Mouse (Mus musculus) liver, adult 2 months (tissue): ENCODE results near the gene Pck2. TPM values are rescaled to one million over a fixed set of nuclear protein-coding genes. Genes with fewer than 3 reads are reported as not detected.

Source experiments
- DNase-seq: peaks from one replicate; pipeline ENCODE4 v3.0.0-alpha.2; 2011; ENCODE audit warnings: low read depth, low spot score; ENCODE audit errors: extremely low read depth
- H3K27ac ChIP-seq: fragments of 200-500 bp; replicated peaks from 2 replicates; pipeline ENCODE4 v1.5.1; 2012; ENCODE audit warnings: low read depth, mild to moderate bottlenecking, control low read depth, inconsistent platforms, low read length; ENCODE audit not compliant: insufficient read depth
- H3K27me3 ChIP-seq: fragments of 200-500 bp; 2 replicates; pipeline ENCODE4 v1.6.1; 2012; ENCODE audit warnings: mild to moderate bottlenecking, moderate library complexity, low read length, inconsistent platforms; ENCODE audit not compliant: control insufficient read depth, insufficient read depth
- H3K36me3 ChIP-seq: fragments of 200-500 bp; 2 replicates; pipeline ENCODE4 v1.6.1; 2012; ENCODE audit warnings: low read length, inconsistent platforms; ENCODE audit not compliant: control insufficient read depth, insufficient read depth
- H3K4me1 ChIP-seq: fragments of 200-500 bp; 2 replicates; pipeline ENCODE4 v1.6.1; 2011; ENCODE audit warnings: low read length; ENCODE audit not compliant: control insufficient read depth, insufficient read depth
- H3K4me3 ChIP-seq: fragments of 200-500 bp; 2 replicates; pipeline ENCODE4 v1.5.1; 2011; ENCODE audit warnings: low read depth, mild to moderate bottlenecking, control low read depth, low read length, moderate library complexity; ENCODE audit not compliant: insufficient read depth
- H3K79me2 ChIP-seq: fragments of 200-500 bp; 2 replicates; pipeline ENCODE4 v1.6.1; 2012; ENCODE audit warnings: inconsistent platforms, mild to moderate bottlenecking, low read length, moderate library complexity; ENCODE audit not compliant: control insufficient read depth, insufficient read depth
- H3K9ac ChIP-seq: fragments of 200-500 bp; 2 replicates; pipeline ENCODE4 v1.6.1; 2012; ENCODE audit warnings: low read depth, mild to moderate bottlenecking, control low read depth, inconsistent platforms, low read length
- CTCF ChIP-seq: fragments of 200-500 bp; IDR thresholded peaks from 2 replicates; pipeline ENCODE4 v1.5.1; 2011; ENCODE audit warnings: low read depth, low read length, control low read depth
- POLR2A ChIP-seq: fragments of 200-500 bp; IDR thresholded peaks from 2 replicates; pipeline ENCODE4 v1.6.1; 2011; ENCODE audit warnings: low read length, control low read depth; ENCODE audit not compliant: insufficient read depth; ENCODE audit errors: extremely low read depth
- WGBS: fragments of 180-500 bp; shearing (Covaris S2); methylation state at CpG from one replicate; pipeline ENCODE4 v1.1.7; 2018; 5-methylcytosine and 5-hydroxymethylcytosine counted together
- polyA plus RNA-seq: library from polyadenylated mRNA; depleted of rRNA; stranded (reverse); fragments of >200 nt; gene quantifications from 2 replicates; pipeline ENCODE4 v1.2.3, GENCODE M21; 2012; rRNA removed
- total RNA-seq: library from RNA; depleted of rRNA; stranded (reverse); fragments of >200 nt; gene quantifications from 2 replicates; pipeline ENCODE4 v1.2.3, GENCODE M21; 2014; rRNA removed

The Pck2 gene
- total RNA-seq (1.2 and 3.2 TPM in 2 replicates), polyA plus RNA-seq (2.4 and 7.3 TPM in 2 replicates)

GRCm38 (mm10) chr14:55540067-55540786, at the start of gene Pck2:
Gene Pck2 (plus strand): TSS chr14:55540266.
- Histone ChIP-seq H3K9ac (peak within 1 kb of the TSS; percentile 61), H3K4me1 (no peaks in the 10 kb centered on the region), H3K4me3 (peak within 1 kb of the TSS; percentile 74), H3K27ac (no peak within 1 kb of the TSS), H3K36me3 (no peaks in the 10 kb centered on the region), H3K27me3 (no peaks in the 10 kb centered on the region), H3K79me2 (no peaks in the 10 kb centered on the region)
- WGBS: 1% methylated on average over 32 of the region's 32 CpGs
- TF ChIP-seq POLR2A: 0 out of 2 replicates have a peak, but pooled peaks have one; percentile 21
- TF ChIP-seq CTCF: no peak
- DNase-seq: peak; percentile 74

- peak within 1 kb of the TSS; percentile 46 for H3K4me3 ChIP-seq
- H3K79me2 ChIP-seq: no peaks in the 10 kb centered on the region
- H3K27me3 ChIP-seq: no peaks in the 10 kb centered on the region; the same call in 1 of the 2 replicates
- DNase-seq: no peak
- H3K9ac ChIP-seq: peak within 1 kb of the TSS; percentile 60
- 3% methylated on average over 67 of the region's 68 CpGs for WGBS
- no peak within 1 kb of the TSS for H3K27ac ChIP-seq
- TF ChIP-seq CTCF: no peak
- TF ChIP-seq POLR2A: no peak
- peaks cover 20% of the 10 kb centered on the region for H3K36me3 ChIP-seq
- no peaks in the 10 kb centered on the region; the same call in 1 of the 2 replicates for H3K4me1 ChIP-seq
Observed at GRCm38 (mm10) chr14:55490361-55491201, 49.5 kb upstream of the Pck2 start, which contains the start of gene Carmil3. Gene Carmil3 (plus strand): TSS chr14:55490651.

- TF ChIP-seq POLR2A: no peak
- no peak for TF ChIP-seq CTCF
- DNase-seq: no peak
- peak overlapping the region; percentile 60 for H3K9ac ChIP-seq
- WGBS: 2% methylated on average over 29 of the region's 30 CpGs
- no peak overlapping the region for H3K27ac ChIP-seq
- H3K4me3 ChIP-seq: peak overlapping the region; percentile 46
- no peaks in the 10 kb centered on the region; the same call in 1 of the 2 replicates for H3K4me1 ChIP-seq
- peaks cover 15% of the 10 kb centered on the region for H3K36me3 ChIP-seq
- no peaks in the 10 kb centered on the region for H3K79me2 ChIP-seq
- H3K27me3 ChIP-seq: no peaks in the 10 kb centered on the region; the same call in 1 of the 2 replicates
Observed at GRCm38 (mm10) chr14:55491291-55491833, 48.7 kb upstream of the Pck2 start.

- no peak for DNase-seq
- H3K79me2 ChIP-seq: no peaks in the 10 kb centered on the region
- no peak overlapping the region for H3K4me3 ChIP-seq
- H3K27me3 ChIP-seq: no peaks in the 10 kb centered on the region; the same call in 1 of the 2 replicates
- WGBS: 50% methylated on average over 3 of the region's 3 CpGs
- peaks cover 9% of the 10 kb centered on the region; the same call in 1 of the 2 replicates for H3K36me3 ChIP-seq
- TF ChIP-seq POLR2A: no peak
- no peak for TF ChIP-seq CTCF
- H3K9ac ChIP-seq: no peak overlapping the region
- H3K4me1 ChIP-seq: no peaks in the 10 kb centered on the region; the same call in 1 of the 2 replicates
- no peak overlapping the region for H3K27ac ChIP-seq
Observed at GRCm38 (mm10) chr14:55492103-55492502, 48.0 kb upstream of the Pck2 start.

GRCm38 (mm10) chr14:55495509-55496240, 44.4 kb upstream of the Pck2 start:
- Histone ChIP-seq H3K79me2 (no peaks in the 10 kb centered on the region), H3K4me3 (no peak overlapping the region), H3K27ac (no peak overlapping the region), H3K27me3 (no peaks in the 10 kb centered on the region; the same call in 1 of the 2 replicates), H3K4me1 (no peaks in the 10 kb centered on the region), H3K9ac (no peak overlapping the region), H3K36me3 (no peaks in the 10 kb centered on the region)
- DNase-seq: no peak
- TF ChIP-seq CTCF (no peak), POLR2A (no peak)
- 74% methylated on average over 18 of the region's 20 CpGs for WGBS
